Mouse (Mus musculus) liver, embryonic 14.5 days (tissue): ENCODE results near the gene Galntl6. TPM values are rescaled to one million over a fixed set of nuclear protein-coding genes. Genes with fewer than 3 reads are reported as not detected.

Experiments used
- ATAC-seq: fragments of 200-750 bp; cut with Nextera tagmentation; 2 replicates; pipeline ENCODE4 v1.8.0; 2017; ENCODE audit warnings: moderate number of reproducible peaks, mild to moderate bottlenecking, moderate library complexity; ENCODE audit not compliant: insufficient read depth
- DNase-seq, 3 experiments: peaks; one replicate each; pipeline ENCODE4 v3.0.0-alpha.2; 2012 to 2013; ENCODE audit warnings: low read depth in 3 of 3, low spot score in 3 of 3
- H3K27ac ChIP-seq: fragments of 300-500 bp; sonication (generic); 2 replicates; pipeline ENCODE4 v1.5.1; 2014; ENCODE audit warnings: moderate library complexity, mild to moderate bottlenecking, control low read depth, inconsistent platforms
- H3K27me3 ChIP-seq: fragments of 300-500 bp; sonication (generic); 2 replicates; pipeline ENCODE4 v1.6.1; 2014; ENCODE audit warnings: mild to moderate bottlenecking, low read length, moderate library complexity; ENCODE audit not compliant: control insufficient read depth, insufficient read depth
- H3K36me3 ChIP-seq: fragments of 300-500 bp; sonication (generic); replicated peaks from 2 replicates; pipeline ENCODE4 v1.6.1; 2014; ENCODE audit warnings: low read depth; ENCODE audit not compliant: control insufficient read depth, insufficient read depth
- H3K4me1 ChIP-seq, 2 experiments: fragments of 200-500 bp in 1 of 2; fragments of 300-500 bp in 1 of 2; sonication (generic) in 1 of 2; replicated peaks; 2 replicates each; pipeline ENCODE4 v1.6.1; 2012 to 2014; ENCODE audit warnings: antibody characterized with exemption in 1 of 2, inconsistent platforms in 1 of 2, low read length in 1 of 2; ENCODE audit not compliant: control insufficient read depth in 2 of 2, insufficient read depth in 2 of 2
- H3K4me2 ChIP-seq: fragments of 300-500 bp; sonication (generic); 2 replicates; pipeline ENCODE4 v1.6.1; 2014; ENCODE audit warnings: low read depth, mild to moderate bottlenecking, control low read depth, moderate library complexity
- H3K4me3 ChIP-seq, 2 experiments: fragments of 200-500 bp in 1 of 2; fragments of 300-500 bp in 1 of 2; sonication (generic) in 1 of 2; 2 replicates each; pipeline ENCODE4 v1.5.1; 2012 to 2014; ENCODE audit warnings: low read depth in 2 of 2, low read length in 2 of 2, mild to moderate bottlenecking in 2 of 2, control low read depth in 1 of 2, inconsistent platforms in 1 of 2, moderate library complexity in 1 of 2; ENCODE audit not compliant: insufficient read depth in 1 of 2
- H3K9ac ChIP-seq: fragments of 300-500 bp; sonication (generic); replicated peaks from 2 replicates; pipeline ENCODE4 v1.6.1; 2014; ENCODE audit warnings: mild to moderate bottlenecking, control low read depth, moderate library complexity
- H3K9me3 ChIP-seq: fragments of 300-500 bp; sonication (generic); 2 replicates; pipeline ENCODE4 v1.6.1; 2016; ENCODE audit warnings: low read length, mixed read lengths; ENCODE audit not compliant: control insufficient read depth
- CTCF ChIP-seq: IDR thresholded peaks from 2 replicates; pipeline ENCODE4 v1.5.1; 2016; ENCODE audit warnings: antibody characterized with exemption, low read depth, control low read depth
- EP300 ChIP-seq: IDR thresholded peaks from 2 replicates; pipeline ENCODE4 v1.6.1; 2016; ENCODE audit warnings: antibody characterized with exemption, low read depth
- WGBS: fragments of 180-500 bp; shearing (Covaris S2); extraction: QIAGEN DNeasy Blood & Tissue Kit; methylation state at CpG from one replicate; pipeline ENCODE4 v1.1.7; 2014; ENCODE audit not compliant: insufficient replicate concordance; 5-methylcytosine and 5-hydroxymethylcytosine counted together
- polyA plus RNA-seq, 2 experiments: library from polyadenylated mRNA; depleted of rRNA in 1 of 2; stranded (reverse) in 1 of 2; unstranded in 1 of 2; fragments of >200 nt; fragmentation: Nextera tagmentation in 1 of 2; extraction: Ambion mirVana in 1 of 2; gene quantifications; 2 replicates each; pipeline versions ENCODE4 v1.2.1 to v1.2.3; 2012 to 2014

The Galntl6 gene
- polyA plus RNA-seq, 2 experiments = not detected

GRCm38 (mm10) chr8:57779551-57779950, 1132.9 kb downstream of the Galntl6 start:
- Histone ChIP-seq H3K4me1 (no peaks in the 10 kb centered on the region), H3K4me2 (no peak overlapping the region), H3K36me3 (no peaks in the 10 kb centered on the region), H3K9ac (no peak overlapping the region), H3K9me3 (no peaks in the 10 kb centered on the region), H3K4me3 (no peak overlapping the region), H3K27me3 (no peaks in the 10 kb centered on the region), H3K27ac (no peak overlapping the region)
- ATAC-seq (no peak), DNase-seq (no peak)
- WGBS = 51% methylated on average over 7 of the region's 7 CpGs
- no peak for TF ChIP-seq EP300
- no peak for TF ChIP-seq CTCF

GRCm38 (mm10) chr8:57777988-57778721, 1134.3 kb downstream of the Galntl6 start:
- Histone ChIP-seq H3K4me2 (no peak overlapping the region), H3K4me3 (no peak overlapping the region), H3K9me3 (no peaks in the 10 kb centered on the region), H3K27me3 (no peaks in the 10 kb centered on the region), H3K27ac (no peak overlapping the region), H3K9ac (no peak overlapping the region), H3K36me3 (no peaks in the 10 kb centered on the region), H3K4me1 (no peaks in the 10 kb centered on the region)
- ATAC-seq (no peak), DNase-seq (no peak)
- 59% methylated on average over 7 of the region's 7 CpGs for WGBS
- TF ChIP-seq CTCF (no peak), EP300 (no peak)

DNA sequence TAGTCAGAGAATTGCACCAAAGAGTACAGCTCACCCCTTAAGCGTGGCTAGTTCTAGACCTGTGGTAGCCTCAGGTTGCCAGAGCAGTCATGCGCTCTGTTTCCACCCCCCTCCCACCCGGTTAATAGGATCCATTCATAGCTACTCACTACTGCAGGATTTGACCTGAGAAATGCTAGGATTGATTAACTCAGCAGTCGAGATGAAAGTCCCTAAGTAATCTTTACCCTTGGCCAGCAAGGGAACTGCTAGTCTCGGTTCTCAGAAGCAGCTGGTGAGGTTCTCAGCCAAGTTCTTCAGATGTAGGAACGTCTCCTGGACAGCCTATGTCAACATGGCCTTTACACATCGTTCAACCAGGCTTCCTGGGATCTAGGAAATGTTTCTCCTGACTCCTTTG, 1135.7 kb downstream of the Galntl6 start:
- no peak for DNase-seq
- 43% methylated on average over 7 of the region's 7 CpGs for WGBS

GRCm38 (mm10) chr8:57772732-57773265, 1139.6 kb downstream of the Galntl6 start:
- no peak overlapping the region for H3K27ac ChIP-seq
- H3K4me1 ChIP-seq = no peaks in the 10 kb centered on the region
- no peak for DNase-seq
- no peak overlapping the region for H3K4me2 ChIP-seq
- H3K9ac ChIP-seq = no peak overlapping the region
- no peak for TF ChIP-seq CTCF
- TF ChIP-seq EP300 = no peak
- WGBS = 42% methylated on average over 12 of the region's 12 CpGs
- ATAC-seq = no peak
- no peak overlapping the region for H3K4me3 ChIP-seq
- H3K36me3 ChIP-seq = no peaks in the 10 kb centered on the region
- H3K9me3 ChIP-seq = no peaks in the 10 kb centered on the region
- no peaks in the 10 kb centered on the region for H3K27me3 ChIP-seq

More for the DNA sequence above, 1135.7 kb downstream of the Galntl6 start:
- ATAC-seq = no peak
- no peaks in the 10 kb centered on the region for H3K4me1 ChIP-seq
- no peak overlapping the region for H3K9ac ChIP-seq
- H3K27me3 ChIP-seq = no peaks in the 10 kb centered on the region
- TF ChIP-seq CTCF = no peak
- TF ChIP-seq EP300 = no peak
- no peak overlapping the region for H3K4me2 ChIP-seq
- no peak overlapping the region for H3K27ac ChIP-seq
- no peaks in the 10 kb centered on the region for H3K9me3 ChIP-seq
- no peaks in the 10 kb centered on the region for H3K36me3 ChIP-seq
- no peak overlapping the region for H3K4me3 ChIP-seq

GRCm38 (mm10) chr8:57767541-57767940, 1144.9 kb downstream of the Galntl6 start:
- no peak overlapping the region for H3K27ac ChIP-seq
- H3K4me2 ChIP-seq = no peak overlapping the region
- ATAC-seq (no peak), DNase-seq (no peak)
- H3K27me3 ChIP-seq = no peaks in the 10 kb centered on the region
- H3K9me3 ChIP-seq = no peaks in the 10 kb centered on the region
- no peak for TF ChIP-seq EP300
- TF ChIP-seq CTCF = no peak
- no peak overlapping the region for H3K4me3 ChIP-seq
- WGBS = 37% methylated on average over 2 of the region's 2 CpGs
- no peaks in the 10 kb centered on the region for H3K4me1 ChIP-seq
- H3K9ac ChIP-seq = no peak overlapping the region
- no peaks in the 10 kb centered on the region for H3K36me3 ChIP-seq
